ENCODE assay signal across 1 mouse cellular context in genomic region chr4:129418321-129418720, GRCm38 (mm10).
A peak's percentile ranks its signal among the peaks of the same experiment; 100 is the strongest.
TF ChIP-seq lines count a peak whose summit lies in the region.

No protein-coding gene starts in this region.

TF ChIP-seq in MEL, 35 proteins besides CTCF, POLR2A, EP300 and RAD21:
- TF ChIP-seq GATA1 (IDR thresholded peaks at IDR 0.05; ENCODE audit: low read depth, low read length) (no peak), ZC3H11A (IDR thresholded peaks at IDR 0.05; ENCODE audit: low read depth, low read length) (0 out of 2 replicates have a peak, but pooled peaks have one; percentile 9), NRF1 (IDR thresholded peaks at IDR 0.05; ENCODE audit: insufficient read depth, low read depth, low read length, poor library complexity, severe bottlenecking) (no peak), POLR2AphosphoS2 (IDR thresholded peaks at IDR 0.05; ENCODE audit: low read length) (no peak), TBP (IDR thresholded peaks at IDR 0.05; ENCODE audit: low read depth, low read length) (no peak), SIN3A (IDR thresholded peaks at IDR 0.05; ENCODE audit: low read length) (no peak), HCFC1 (IDR thresholded peaks at IDR 0.05; ENCODE audit: low read depth, low read length) (no peak)
TF ChIP-seq in MEL: peak in this region for 1.
